Mouse (Mus musculus) embryonic facial prominence, embryonic 11.5 days (tissue): Measurements from ENCODE around the gene Tedc1. TPM values are rescaled to one million over a fixed set of nuclear protein-coding genes. Genes with fewer than 3 reads are reported as not detected.
"Not testable (repeated sequence)": the region's sequence is repeated elsewhere in the genome, so short reads cannot be mapped to it uniquely, and the experiment has no call there.

Experiments used
- ATAC-seq: fragments of 200-750 bp; cut with Nextera tagmentation; replicated peaks from 2 replicates; pipeline ENCODE4 v1.8.0; 2017; ENCODE audit warnings: low read depth; ENCODE audit not compliant: insufficient number of reproducible peaks, low FRiP score, low TSS enrichment
- DNase-seq: peaks from one replicate; pipeline ENCODE4 v3.0.0-alpha.2; 2015; ENCODE audit warnings: low spot score
- H3K27ac ChIP-seq: fragments of 300-500 bp; sonication (generic); replicated peaks from 2 replicates; pipeline ENCODE4 v1.5.1; 2014; ENCODE audit warnings: mild to moderate bottlenecking, low read depth, low read length, control low read depth
- H3K27me3 ChIP-seq: fragments of 300-500 bp; sonication (generic); 2 replicates; pipeline ENCODE4 v1.6.1; 2014; ENCODE audit warnings: mild to moderate bottlenecking, low read length, moderate library complexity, mixed read lengths; ENCODE audit not compliant: control insufficient read depth, insufficient read depth
- H3K36me3 ChIP-seq: fragments of 300-500 bp; sonication (generic); replicated peaks from 2 replicates; pipeline ENCODE4 v1.6.1; 2014; ENCODE audit warnings: low read depth, mild to moderate bottlenecking, low read length, moderate library complexity, mixed read lengths; ENCODE audit not compliant: control insufficient read depth, insufficient read depth
- H3K4me1 ChIP-seq: fragments of 300-500 bp; sonication (generic); 2 replicates; pipeline ENCODE4 v1.6.1; 2014; ENCODE audit warnings: low read length, mixed read lengths; ENCODE audit not compliant: control insufficient read depth, insufficient read depth
- H3K4me2 ChIP-seq: fragments of 300-500 bp; sonication (generic); 2 replicates; pipeline ENCODE4 v1.6.1; 2014; ENCODE audit warnings: low read depth, mild to moderate bottlenecking, control low read depth, low read length, moderate library complexity
- H3K4me3 ChIP-seq: fragments of 300-500 bp; sonication (generic); 2 replicates; pipeline ENCODE4 v1.5.1; 2014; ENCODE audit warnings: low read depth, low read length, control low read depth
- H3K9ac ChIP-seq: fragments of 300-500 bp; sonication (generic); replicated peaks from 2 replicates; pipeline ENCODE4 v1.6.1; 2014; ENCODE audit warnings: mild to moderate bottlenecking, control low read depth, low read length
- H3K9me3 ChIP-seq: fragments of 300-500 bp; sonication (generic); replicated peaks from 2 replicates; pipeline ENCODE4 v1.6.1; 2016; ENCODE audit warnings: mild to moderate bottlenecking, low read length, inconsistent platforms, mixed read lengths; ENCODE audit not compliant: control insufficient read depth
- WGBS: fragments of 180-500 bp; shearing (Covaris S2); extraction: QIAGEN DNeasy Blood & Tissue Kit; methylation state at CpG from one replicate; pipeline ENCODE4 v1.1.7; 2014; 5-methylcytosine and 5-hydroxymethylcytosine counted together
- polyA plus RNA-seq: library from polyadenylated mRNA; unstranded; fragments of >200 nt; fragmentation: Nextera tagmentation; extraction: Ambion mirVana; gene quantifications from 2 replicates; pipeline ENCODE4 v1.2.1, GENCODE M21; 2014

Gene Tedc1
- polyA plus RNA-seq, 1 experiment from 2014 or later, result 26.4 TPM

DNA sequence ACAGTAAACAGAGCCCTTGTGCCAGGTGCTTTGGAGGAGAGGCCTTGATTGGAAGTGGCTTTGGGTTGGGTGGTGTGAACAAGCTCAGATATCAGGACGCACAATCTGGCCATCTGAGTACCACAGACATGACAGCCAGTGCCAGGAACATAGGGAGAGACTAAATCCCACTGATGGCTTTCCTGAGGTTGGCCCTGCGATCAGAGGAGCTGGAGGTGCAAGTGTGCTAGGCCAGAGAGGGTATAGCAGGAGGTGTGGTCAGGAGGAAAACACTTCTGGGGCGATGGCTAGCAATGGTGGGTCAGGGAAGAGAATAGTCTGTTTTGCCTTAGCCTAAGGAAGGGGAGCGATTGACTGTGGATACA is 30.8 kb downstream of the Tedc1 start:
- no peaks in the 10 kb centered on the region for H3K9me3 ChIP-seq
- no peak for DNase-seq
- peaks cover 4% of the 10 kb centered on the region for H3K4me1 ChIP-seq
- peak overlapping the region; percentile 87 for H3K4me2 ChIP-seq
- no peak overlapping the region for H3K9ac ChIP-seq
- 63% methylated on average over 4 of the region's 4 CpGs for WGBS
- no peak overlapping the region for H3K4me3 ChIP-seq
- ATAC-seq, result no peak
- H3K36me3 ChIP-seq, result peaks cover 6% of the 10 kb centered on the region
- H3K27ac ChIP-seq, result no peak overlapping the region
- H3K27me3 ChIP-seq, result peaks cover 7% of the 10 kb centered on the region

GRCm38 (mm10) chr12:113187584-113188295 is 31.5 kb downstream of the Tedc1 start:
- peak; percentile 91 for DNase-seq
- H3K4me3 ChIP-seq, result peak overlapping the region; percentile 37
- peaks cover 6% of the 10 kb centered on the region for H3K36me3 ChIP-seq
- H3K9ac ChIP-seq, result peak overlapping the region; percentile 48
- peaks cover 7% of the 10 kb centered on the region for H3K27me3 ChIP-seq
- 4% methylated on average over 54 of the region's 56 CpGs for WGBS
- H3K9me3 ChIP-seq, result no peaks in the 10 kb centered on the region
- H3K4me1 ChIP-seq, result peaks cover 4% of the 10 kb centered on the region
- H3K4me2 ChIP-seq, result peak overlapping the region; percentile 87
- ATAC-seq, result peak; percentile 42
- no peak overlapping the region for H3K27ac ChIP-seq

DNA sequence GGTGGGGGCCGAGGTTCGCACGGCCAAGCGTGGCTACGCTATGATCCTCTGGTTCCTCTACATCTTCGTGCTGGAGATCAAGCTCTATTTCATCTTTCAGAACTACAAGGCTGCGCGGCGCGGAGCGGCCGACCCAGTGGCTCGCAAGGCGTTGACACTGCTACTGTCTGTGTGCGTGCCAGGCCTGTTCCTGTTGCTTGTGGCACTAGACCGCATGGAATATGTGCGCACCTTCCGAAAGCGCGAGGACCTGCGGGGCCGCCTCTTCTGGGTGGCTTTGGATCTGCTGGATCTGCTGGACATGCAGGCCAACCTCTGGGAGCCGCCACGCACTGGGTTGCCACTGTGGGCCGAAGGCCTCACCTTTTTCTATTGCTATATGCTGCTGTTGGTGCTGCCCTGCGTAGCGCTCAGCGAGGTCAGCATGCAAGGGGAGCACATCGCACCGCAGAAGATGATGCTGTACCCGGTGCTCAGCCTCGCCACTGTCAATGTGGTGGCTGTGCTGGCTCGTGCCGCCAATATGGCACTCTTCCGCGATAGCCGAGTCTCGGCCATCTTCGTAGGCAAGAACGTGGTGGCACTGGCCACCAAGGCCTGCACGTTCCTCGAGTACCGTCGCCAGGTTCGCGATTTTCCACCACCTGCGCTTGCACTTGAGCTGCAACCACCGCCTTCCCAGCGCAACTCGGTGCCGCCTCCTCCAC is 32.3 kb downstream of the Tedc1 start:
- Histone ChIP-seq H3K9ac (no peak overlapping the region), H3K27ac (no peak overlapping the region), H3K4me3 (no peak overlapping the region), H3K4me2 (peak overlapping the region; percentile 87; the same call in 1 of the 2 replicates), H3K9me3 (no peaks in the 10 kb centered on the region), H3K27me3 (peaks cover 7% of the 10 kb centered on the region), H3K4me1 (peaks cover 4% of the 10 kb centered on the region), H3K36me3 (peaks cover 6% of the 10 kb centered on the region)
- ATAC-seq, result no peak
- no peak for DNase-seq
- 90% methylated on average over 51 of the region's 51 CpGs for WGBS

- DNase-seq, result no peak
- WGBS, result 70% methylated on average over 2 of the region's 2 CpGs
- Histone ChIP-seq H3K9ac (no peak overlapping the region), H3K4me3 (no peak overlapping the region), H3K36me3 (peaks cover 6% of the 10 kb centered on the region), H3K4me1 (no peaks in the 10 kb centered on the region; the same call in 1 of the 2 replicates), H3K4me2 (no peak overlapping the region), H3K27ac (no peak overlapping the region), H3K27me3 (no peaks in the 10 kb centered on the region), H3K9me3 (no peaks in the 10 kb centered on the region)
- ATAC-seq, result no peak
These were observed 37.2 kb downstream of the Tedc1 start for GRCm38 (mm10) chr12:113193423-113193822.

DNA sequence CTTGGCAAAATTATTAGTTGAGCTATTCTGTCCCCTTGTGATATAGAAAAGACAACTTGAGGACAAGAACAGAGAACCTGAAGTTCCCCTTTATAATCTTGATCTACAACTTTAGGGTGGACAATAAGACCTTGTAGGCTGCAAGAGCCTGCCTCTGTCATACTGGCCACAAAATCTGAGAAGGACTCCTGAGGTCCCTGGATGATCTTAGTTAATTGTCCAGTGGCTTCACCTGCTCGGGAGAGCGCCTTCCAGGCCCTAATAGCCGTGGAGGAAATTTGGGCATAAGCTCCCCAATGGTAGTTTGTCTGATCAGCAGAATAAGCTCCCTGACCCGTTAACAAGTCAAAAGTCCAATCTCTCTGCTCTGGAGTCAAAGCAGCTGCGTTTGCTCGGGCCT is 42.9 kb downstream of the Tedc1 start:
- not testable (repeated sequence) for DNase-seq, ATAC-seq, H3K4me3 ChIP-seq, H3K36me3 ChIP-seq, H3K4me1 ChIP-seq, H3K4me2 ChIP-seq, H3K9ac ChIP-seq, H3K27ac ChIP-seq, H3K27me3 ChIP-seq, H3K9me3 ChIP-seq
- WGBS, result 87% methylated on average over 3 of the region's 6 CpGs

DNA sequence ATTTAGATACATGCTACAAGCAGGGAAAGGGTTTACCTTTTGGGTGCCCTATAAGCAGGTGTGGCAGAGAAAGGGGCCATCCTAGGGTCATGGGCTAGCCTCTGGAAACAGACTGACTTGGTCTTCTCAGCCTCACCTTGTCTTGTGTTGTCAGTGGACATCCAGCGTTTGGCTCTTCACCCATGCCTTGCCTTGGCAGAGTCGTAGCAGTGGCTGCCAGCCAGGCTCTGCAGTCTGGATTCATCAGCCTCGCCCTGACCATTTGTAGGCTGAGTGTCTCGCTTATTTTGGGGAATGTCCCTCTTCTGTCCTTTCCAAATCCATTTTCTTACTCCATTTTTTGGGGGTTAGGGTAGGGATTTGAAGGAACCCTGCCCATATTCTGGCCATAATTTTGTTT is 45.1 kb downstream of the Tedc1 start:
- H3K27ac ChIP-seq, result no peak overlapping the region
- DNase-seq (no peak), ATAC-seq (no peak)
- no peaks in the 10 kb centered on the region for H3K27me3 ChIP-seq
- WGBS, result 84% methylated on average over 4 of the region's 4 CpGs
- H3K4me1 ChIP-seq, result no peaks in the 10 kb centered on the region
- H3K4me2 ChIP-seq, result no peak overlapping the region
- no peaks in the 10 kb centered on the region for H3K36me3 ChIP-seq
- H3K9me3 ChIP-seq, result no peaks in the 10 kb centered on the region
- H3K4me3 ChIP-seq, result no peak overlapping the region
- H3K9ac ChIP-seq, result no peak overlapping the region

DNA sequence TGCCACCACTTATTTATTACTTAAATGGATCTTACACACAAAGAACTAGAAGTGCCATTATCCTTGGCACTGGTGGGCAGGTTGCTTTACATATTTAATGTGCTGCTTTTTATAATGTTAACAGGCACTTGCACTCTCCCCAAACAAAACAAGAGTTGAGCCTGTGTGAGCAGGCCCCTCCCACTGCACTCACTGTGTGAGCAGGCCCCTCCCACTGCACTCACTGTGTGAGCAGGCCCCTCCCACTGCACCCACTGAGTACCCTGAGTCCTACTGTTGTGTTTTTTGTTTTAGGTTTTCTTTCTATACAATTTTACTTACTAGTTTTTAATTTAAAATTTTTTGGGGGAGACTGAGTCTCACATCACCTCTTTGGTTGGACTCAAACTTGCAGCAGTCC is 45.8 kb downstream of the Tedc1 start:
- no peak overlapping the region for H3K9ac ChIP-seq
- H3K4me1 ChIP-seq, result no peaks in the 10 kb centered on the region
- ATAC-seq, result no peak
- no peaks in the 10 kb centered on the region for H3K9me3 ChIP-seq
- H3K4me2 ChIP-seq, result no peak overlapping the region
- DNase-seq, result no peak
- no peaks in the 10 kb centered on the region for H3K27me3 ChIP-seq
- no peak overlapping the region for H3K27ac ChIP-seq
- H3K4me3 ChIP-seq, result no peak overlapping the region
- no peaks in the 10 kb centered on the region for H3K36me3 ChIP-seq

DNA sequence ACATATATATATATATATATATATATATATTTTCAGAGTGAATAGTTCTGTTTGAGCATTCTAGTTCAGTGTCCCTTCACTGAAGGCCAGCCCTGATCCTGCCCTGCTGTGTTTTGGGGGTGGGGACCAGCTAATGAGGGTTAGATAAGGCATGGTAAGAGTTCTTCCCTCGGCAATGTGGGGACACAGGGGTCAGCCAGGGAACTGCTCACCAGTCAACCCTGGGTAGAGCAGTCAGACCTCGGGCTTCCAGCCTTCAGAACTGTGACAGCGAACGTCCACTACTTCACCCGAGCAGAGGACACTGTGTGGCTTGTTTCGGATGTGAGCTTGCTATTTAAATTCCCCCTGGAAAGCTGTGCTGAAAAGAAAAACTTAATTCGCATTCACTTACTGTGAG is 47.3 kb downstream of the Tedc1 start:
- DNase-seq, result no peak
- ATAC-seq, result no peak
- no peak overlapping the region for H3K9ac ChIP-seq
- H3K27ac ChIP-seq, result no peak overlapping the region
- H3K36me3 ChIP-seq, result no peaks in the 10 kb centered on the region
- 84% methylated on average over 7 of the region's 7 CpGs for WGBS
- H3K4me2 ChIP-seq, result no peak overlapping the region
- H3K4me3 ChIP-seq, result no peak overlapping the region
- H3K9me3 ChIP-seq, result no peaks in the 10 kb centered on the region
- no peaks in the 10 kb centered on the region for H3K27me3 ChIP-seq
- H3K4me1 ChIP-seq, result no peaks in the 10 kb centered on the region
